Mouse (Mus musculus) ES-Bruce4 (cell line): Measurements from ENCODE around the gene Apoa5.

Experiments
- CTCF ChIP-seq: IDR thresholded peaks from one replicate; pipeline ENCODE4 v1.8.1; 2011; ENCODE audit warnings: low read depth, low read length
- EP300 ChIP-seq: IDR thresholded peaks from 2 replicates; pipeline ENCODE4 v1.6.1; 2011; ENCODE audit warnings: low read depth, low read length; ENCODE audit not compliant: insufficient read depth
- POLR2A ChIP-seq: IDR thresholded peaks from one replicate; pipeline ENCODE4 v1.8.1; 2011; ENCODE audit warnings: low read length; ENCODE audit not compliant: insufficient read depth

DNA sequence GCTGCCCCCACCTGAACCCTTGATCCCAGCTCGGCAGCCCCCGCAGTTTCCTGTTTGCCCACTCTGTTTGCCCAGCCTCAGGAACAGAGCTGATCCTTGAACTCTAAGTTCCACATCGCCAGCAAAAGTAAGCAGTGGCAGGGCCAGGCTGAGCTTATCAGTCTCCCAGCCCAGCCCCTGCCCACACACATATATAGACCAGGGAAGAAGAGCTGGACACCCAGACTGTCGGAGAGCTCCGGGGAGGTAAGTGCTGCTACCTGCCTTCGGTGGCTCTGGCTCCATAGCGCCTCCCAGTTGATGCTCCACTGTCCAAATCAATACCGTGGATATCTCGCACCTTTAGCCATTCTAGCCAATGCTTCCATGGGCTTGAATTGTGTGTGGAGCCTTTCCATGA lies 39.9 kb upstream of the Apoa5 start, which contains the start of gene Apoa1:
- TF ChIP-seq CTCF (peak; percentile 22), POLR2A (no peak), EP300 (no peak)
